Mouse (Mus musculus) spleen, adult 2 months (tissue): ENCODE results near the gene Rin2. TPM values are rescaled to one million over a fixed set of nuclear protein-coding genes. Genes with fewer than 3 reads are reported as not detected.

Experiments
- DNase-seq, 2 experiments: peaks; one replicate each; pipeline versions ENCODE4 v3.0.0 to v3.0.0-alpha.2; 2012 to 2021; ENCODE audit warnings: low spot score in 2 of 2, low read depth in 1 of 2
- H3K27ac ChIP-seq: fragments of 200-500 bp; 2 replicates; pipeline ENCODE4 v1.5.1; 2012; ENCODE audit warnings: low read length, inconsistent platforms; ENCODE audit not compliant: insufficient read depth
- H3K27me3 ChIP-seq: fragments of 200-500 bp; 2 replicates; pipeline ENCODE4 v1.6.1; 2012; ENCODE audit warnings: mild to moderate bottlenecking, moderate library complexity, low read length, inconsistent platforms; ENCODE audit not compliant: control insufficient read depth, insufficient read depth
- H3K36me3 ChIP-seq: fragments of 200-500 bp; 2 replicates; pipeline ENCODE4 v1.6.1; 2012; ENCODE audit warnings: mild to moderate bottlenecking, low read length, inconsistent platforms; ENCODE audit not compliant: control insufficient read depth, insufficient read depth
- H3K4me1 ChIP-seq: fragments of 200-500 bp; 2 replicates; pipeline ENCODE4 v1.6.1; 2011; ENCODE audit warnings: inconsistent platforms; ENCODE audit not compliant: control insufficient read depth, insufficient read depth, insufficient read length
- H3K4me3 ChIP-seq: fragments of 200-500 bp; 2 replicates; pipeline ENCODE4 v1.5.1; 2011; ENCODE audit warnings: mild to moderate bottlenecking, inconsistent platforms; ENCODE audit not compliant: insufficient read depth, insufficient read length; ENCODE audit errors: extremely low read depth
- CTCF ChIP-seq: fragments of 200-500 bp; IDR thresholded peaks from 2 replicates; pipeline ENCODE4 v1.5.1; 2011; ENCODE audit warnings: mild to moderate bottlenecking, inconsistent platforms; ENCODE audit not compliant: insufficient read depth, insufficient read length, insufficient replicate concordance; ENCODE audit errors: extremely low read depth
- POLR2A ChIP-seq: fragments of 200-500 bp; IDR thresholded peaks from 2 replicates; pipeline ENCODE4 v1.6.1; 2011; ENCODE audit warnings: low read depth, low read length, inconsistent platforms
- WGBS: fragments of 180-500 bp; shearing (Covaris S2); methylation state at CpG from one replicate; pipeline ENCODE4 v1.1.7; 2018; 5-methylcytosine and 5-hydroxymethylcytosine counted together
- polyA plus RNA-seq: library from polyadenylated mRNA; depleted of rRNA; stranded (reverse); fragments of >200 nt; gene quantifications from 2 replicates; pipeline ENCODE4 v1.2.3, GENCODE M21; 2012

Gene Rin2
- polyA plus RNA-seq, 1 experiment, result 2.2 TPM

DNA sequence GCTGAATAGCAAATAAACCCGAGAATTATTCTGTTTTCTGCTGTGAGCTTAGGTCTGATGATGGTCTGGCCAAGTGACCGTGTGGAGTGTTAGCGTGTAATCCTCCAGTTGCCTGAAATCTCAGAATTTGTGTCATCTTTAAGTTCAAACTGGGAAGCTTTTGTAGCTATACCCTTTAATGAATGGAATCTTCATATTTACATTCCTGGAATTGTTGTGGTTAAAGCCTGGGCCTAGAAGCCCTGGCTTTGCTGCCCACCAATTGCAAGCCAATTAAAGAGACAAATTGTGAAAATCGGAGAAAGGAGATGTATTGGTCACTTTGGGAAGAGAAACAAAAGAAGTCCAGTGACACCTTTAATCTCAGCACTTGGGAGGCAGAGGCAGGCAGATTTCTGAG, 6.6 kb downstream of the Rin2 start:
- H3K36me3 ChIP-seq, result no peaks in the 10 kb centered on the region
- DNase-seq, result no peak
- no peak overlapping the region for H3K4me3 ChIP-seq
- no peak for TF ChIP-seq POLR2A
- TF ChIP-seq CTCF, result no peak
- no peaks in the 10 kb centered on the region for H3K4me1 ChIP-seq
- H3K27ac ChIP-seq, result no peak overlapping the region
- H3K27me3 ChIP-seq, result 0 out of 2 replicates have a peak, but pooled peaks cover under 1% of the 10 kb centered on the region
- 80% methylated on average over 4 of the region's 4 CpGs for WGBS

DNA sequence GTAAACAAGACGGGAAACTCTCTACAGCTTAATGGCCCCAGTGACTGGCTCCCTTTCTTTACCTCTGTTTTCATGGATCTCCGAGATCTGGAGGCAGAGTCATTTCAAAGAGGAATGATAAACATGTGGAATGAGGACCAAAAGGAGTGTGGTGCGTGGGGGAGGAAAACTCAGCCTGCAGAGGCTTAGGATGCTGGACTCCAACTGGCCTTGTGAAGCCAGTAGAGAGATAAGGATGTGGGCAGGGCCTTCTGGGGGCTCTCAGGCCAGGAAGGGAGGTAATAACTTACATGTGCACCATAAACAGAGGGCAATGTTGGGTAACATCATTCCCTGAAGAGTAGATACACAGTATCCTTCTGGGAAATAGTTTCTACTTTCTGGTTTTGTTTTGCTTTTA, 7.9 kb downstream of the Rin2 start:
- no peaks in the 10 kb centered on the region for H3K36me3 ChIP-seq
- WGBS, result 69% methylated on average over 3 of the region's 3 CpGs
- DNase-seq, result no peak
- no peak overlapping the region for H3K27ac ChIP-seq
- no peaks in the 10 kb centered on the region for H3K27me3 ChIP-seq
- no peak overlapping the region for H3K4me3 ChIP-seq
- no peaks in the 10 kb centered on the region for H3K4me1 ChIP-seq
- TF ChIP-seq CTCF, result no peak
- TF ChIP-seq POLR2A, result no peak

DNA sequence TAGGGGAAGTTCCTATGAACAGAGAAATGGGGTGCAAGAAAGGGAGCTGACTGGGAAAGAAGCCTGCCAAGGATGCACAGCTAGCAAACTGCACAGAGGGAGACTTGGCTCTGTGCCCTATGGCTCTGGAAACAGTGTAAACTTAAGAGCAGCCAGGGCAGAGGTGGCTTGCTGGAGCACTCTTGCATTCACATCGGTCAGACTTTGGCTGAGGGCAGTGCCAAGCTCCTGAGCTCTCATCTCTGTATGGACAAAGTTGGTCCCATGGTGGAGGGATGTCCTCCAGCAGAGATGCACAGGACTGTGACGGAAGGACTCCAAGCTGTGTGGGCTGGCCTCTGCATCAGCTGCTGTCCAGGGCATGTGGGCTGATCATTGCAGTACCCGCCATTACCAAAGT, 8.5 kb downstream of the Rin2 start:
- Histone ChIP-seq H3K4me3 (no peak overlapping the region), H3K27ac (no peak overlapping the region), H3K36me3 (no peaks in the 10 kb centered on the region), H3K27me3 (no peaks in the 10 kb centered on the region), H3K4me1 (no peaks in the 10 kb centered on the region)
- 82% methylated on average over 3 of the region's 3 CpGs for WGBS
- DNase-seq, result no peak
- TF ChIP-seq CTCF (no peak), POLR2A (no peak)

DNA sequence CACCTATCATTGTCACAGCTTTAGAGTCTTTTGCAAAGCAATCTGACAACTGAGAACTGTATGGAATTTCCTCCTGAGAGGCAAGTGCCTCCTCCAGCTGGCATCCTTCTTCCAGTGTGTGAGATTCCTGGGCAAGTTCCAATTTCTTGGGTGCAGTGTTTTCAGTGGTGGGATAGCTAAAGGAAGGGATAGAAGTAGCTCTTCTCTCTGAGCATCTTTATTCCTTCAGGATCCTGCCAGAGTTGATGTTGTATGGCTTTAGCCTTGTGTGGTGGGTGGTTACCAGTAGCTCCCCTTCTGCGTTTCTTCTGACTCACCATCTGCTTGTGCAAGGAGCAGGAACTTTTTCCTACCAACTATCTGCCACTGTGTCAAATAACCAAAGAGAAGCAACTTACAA, 9.1 kb downstream of the Rin2 start:
- no peak for DNase-seq
- WGBS, result 93% methylated on average over 1 of the region's 1 CpGs
- no peaks in the 10 kb centered on the region for H3K4me1 ChIP-seq
- no peaks in the 10 kb centered on the region for H3K27me3 ChIP-seq
- H3K27ac ChIP-seq, result no peak overlapping the region
- TF ChIP-seq POLR2A, result no peak
- TF ChIP-seq CTCF, result no peak
- H3K4me3 ChIP-seq, result no peak overlapping the region
- no peaks in the 10 kb centered on the region for H3K36me3 ChIP-seq

DNA sequence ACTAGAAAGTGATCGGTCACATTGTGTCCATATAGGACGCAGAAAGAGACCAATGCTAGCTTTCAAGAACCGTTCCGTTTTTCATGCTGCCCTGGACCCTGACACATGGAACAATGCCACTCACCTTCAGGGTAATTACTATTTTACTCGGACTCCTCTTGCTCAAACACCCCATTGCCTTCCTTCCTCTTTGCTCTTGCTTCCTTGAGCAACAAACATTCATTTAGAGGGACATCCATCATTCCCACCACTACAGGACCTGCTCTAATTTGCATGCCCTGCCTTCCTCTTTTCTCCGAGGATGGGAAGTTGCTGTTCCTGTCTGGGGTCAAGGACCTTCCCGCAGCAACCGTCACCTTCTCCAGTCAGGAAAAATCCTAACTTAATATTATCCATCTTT, 9.9 kb downstream of the Rin2 start:
- Histone ChIP-seq H3K4me1 (no peaks in the 10 kb centered on the region), H3K4me3 (no peak overlapping the region), H3K27ac (no peak overlapping the region), H3K36me3 (no peaks in the 10 kb centered on the region), H3K27me3 (no peaks in the 10 kb centered on the region)
- TF ChIP-seq POLR2A (no peak), CTCF (no peak)
- 48% methylated on average over 8 of the region's 8 CpGs for WGBS
- DNase-seq, result no peak

DNA sequence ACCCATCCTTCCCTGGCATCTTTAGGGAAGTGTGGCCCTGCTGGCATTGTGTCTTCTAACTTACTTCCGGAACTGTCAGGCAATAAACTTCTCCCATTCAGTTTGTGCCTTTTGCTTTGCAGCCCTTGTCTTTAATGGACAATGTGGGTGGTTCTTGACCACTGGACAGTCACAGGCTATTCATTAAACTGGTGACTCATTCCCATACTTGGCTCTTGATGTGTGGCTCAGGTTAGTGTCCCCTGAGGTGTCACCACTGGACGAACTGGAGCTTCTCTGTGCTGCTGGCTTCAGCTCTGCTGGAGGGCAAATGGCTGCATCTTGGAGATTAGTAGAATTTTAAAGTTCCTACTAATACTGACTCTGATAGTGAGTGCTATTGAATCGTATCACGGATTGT, 11.0 kb downstream of the Rin2 start:
- no peak overlapping the region for H3K27ac ChIP-seq
- H3K36me3 ChIP-seq, result no peaks in the 10 kb centered on the region
- no peak for DNase-seq
- H3K27me3 ChIP-seq, result no peaks in the 10 kb centered on the region
- TF ChIP-seq CTCF, result no peak
- no peak for TF ChIP-seq POLR2A
- no peaks in the 10 kb centered on the region for H3K4me1 ChIP-seq
- 85% methylated on average over 4 of the region's 4 CpGs for WGBS
- H3K4me3 ChIP-seq, result no peak overlapping the region

DNA sequence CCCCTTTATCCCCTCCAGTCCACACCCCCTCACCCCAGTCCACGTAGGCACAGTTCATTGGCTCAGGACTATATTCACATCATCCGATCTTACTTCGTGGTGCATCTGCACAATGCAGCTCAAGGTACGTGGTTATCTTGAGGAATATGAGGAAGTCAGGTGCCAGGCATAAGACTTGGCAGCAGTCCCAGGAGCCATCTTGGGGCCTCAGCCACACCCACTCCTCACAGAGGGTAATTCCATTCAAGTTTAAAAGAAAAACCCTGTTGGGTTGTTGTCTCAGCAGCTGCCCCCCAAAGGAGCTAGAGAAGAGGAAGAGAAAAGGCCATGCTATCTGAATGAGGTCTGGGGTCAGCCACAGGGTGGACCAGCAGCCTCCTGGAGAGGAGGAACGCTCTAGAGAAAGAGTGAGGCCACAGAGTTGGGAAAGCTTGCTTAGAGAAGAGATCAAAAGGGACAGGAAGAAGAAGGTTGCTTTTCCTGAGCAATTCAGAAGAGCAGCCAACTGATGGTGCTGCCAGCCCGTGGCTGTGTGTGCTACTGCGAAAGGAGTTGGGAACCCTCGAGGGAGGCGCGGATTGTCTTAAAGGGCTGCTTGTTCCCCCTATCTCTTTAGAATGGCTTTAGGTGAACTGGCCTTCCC, 16.5 kb downstream of the Rin2 start:
- H3K27ac ChIP-seq, result no peak overlapping the region

More for the DNA sequence above, 16.5 kb downstream of the Rin2 start:
- H3K4me3 ChIP-seq, result no peak overlapping the region
- DNase-seq, result no peak
- H3K27me3 ChIP-seq, result no peaks in the 10 kb centered on the region
- no peaks in the 10 kb centered on the region for H3K4me1 ChIP-seq
- 64% methylated on average over 10 of the region's 10 CpGs for WGBS
- no peaks in the 10 kb centered on the region for H3K36me3 ChIP-seq
- TF ChIP-seq CTCF (no peak), POLR2A (no peak)
